Mouse (Mus musculus) liver, embryonic 14 days (tissue): ENCODE results near the gene Gpd1. TPM values are rescaled to one million over a fixed set of nuclear protein-coding genes. Genes with fewer than 3 reads are reported as not detected.

Experiments used
- polyA plus RNA-seq: library from polyadenylated mRNA; depleted of rRNA; stranded (reverse); fragments of >200 nt; gene quantifications from 2 replicates; pipeline ENCODE4 v1.2.3, GENCODE M21; 2012; rRNA removed

Gene Gpd1
- 7.7 and 8.5 TPM in 2 replicates for polyA plus RNA-seq

GRCm38 (mm10) chr15:99717386-99718334, at the start of gene Gpd1:
Gene Gpd1 (plus strand): TSS chr15:99717515.

GRCm38 (mm10) chr15:99670154-99670821, 47.0 kb upstream of the Gpd1 start, which contains the start of gene Asic1:
Gene Asic1 (plus strand): TSS chr15:99670368.

GRCm38 (mm10) chr15:99701999-99702900, 15.1 kb upstream of the Gpd1 start, which contains the start of gene Smarcd1:
Gene Smarcd1 (plus strand): TSS chr15:99702129.

GRCm38 (mm10) chr15:99705440-99706048, 11.8 kb upstream of the Gpd1 start, which contains the start of gene Gm17349:
Gene Gm17349 (minus strand): TSS chr15:99705490.

GRCm38 (mm10) chr15:99725341-99726155, 8.2 kb downstream of the Gpd1 start, which contains the start of gene Cox14:
Gene Cox14 (plus strand): TSS chr15:99725618.

GRCm38 (mm10) chr15:99772881-99772924, 55.4 kb downstream of the Gpd1 start, which contains the start of gene Cers5:
Gene Cers5 (minus strand): TSS chr15:99772885.

Other genes starting within 250 kb of the Gpd1 start
- 2.8 and 3.0 TPM in 2 replicates for gene Bcdin3d, start 242.8 kb upstream of the Gpd1 start, polyA plus RNA-seq
- 0.02 TPM in 1 of 2 replicates, not detected in the other for gene Faim2, start 189.3 kb upstream of the Gpd1 start, polyA plus RNA-seq
- not detected in 2 replicates for gene Aqp2, start 138.5 kb upstream of the Gpd1 start, polyA plus RNA-seq
- gene Aqp5, start 126.7 kb upstream of the Gpd1 start, polyA plus RNA-seq, result 0.05 and 0.06 TPM in 2 replicates
- gene Aqp6, start 116.1 kb upstream of the Gpd1 start, polyA plus RNA-seq, result not detected in 2 replicates
- 51.8 and 58.7 TPM in 2 replicates for gene Racgap1, start 65.9 kb upstream of the Gpd1 start, polyA plus RNA-seq
- 0.13 and 0.23 TPM in 2 replicates for gene Asic1, start 47.1 kb upstream of the Gpd1 start, polyA plus RNA-seq
- gene Smarcd1, start 15.4 kb upstream of the Gpd1 start, polyA plus RNA-seq, result 6.2 and 7.0 TPM in 2 replicates
- gene Gm17349, start 12.0 kb upstream of the Gpd1 start, polyA plus RNA-seq, result 0.41 TPM in 1 of 2 replicates, not detected in the other
- 62.4 and 63.3 TPM in 2 replicates for gene Cox14, start 8.1 kb downstream of the Gpd1 start, polyA plus RNA-seq
- gene Cers5, start 55.4 kb downstream of the Gpd1 start, polyA plus RNA-seq, result 4.2 and 5.6 TPM in 2 replicates
- gene Lima1, start 157.9 kb downstream of the Gpd1 start, polyA plus RNA-seq, result 5.5 and 5.8 TPM in 2 replicates
- gene Fam186a, start 249.5 kb downstream of the Gpd1 start, polyA plus RNA-seq, result under 0.01 TPM in 1 of 2 replicates, not detected in the other